Comparison of ENCODE assay signal across 9 mouse cellular contexts in the genomic region with DNA sequence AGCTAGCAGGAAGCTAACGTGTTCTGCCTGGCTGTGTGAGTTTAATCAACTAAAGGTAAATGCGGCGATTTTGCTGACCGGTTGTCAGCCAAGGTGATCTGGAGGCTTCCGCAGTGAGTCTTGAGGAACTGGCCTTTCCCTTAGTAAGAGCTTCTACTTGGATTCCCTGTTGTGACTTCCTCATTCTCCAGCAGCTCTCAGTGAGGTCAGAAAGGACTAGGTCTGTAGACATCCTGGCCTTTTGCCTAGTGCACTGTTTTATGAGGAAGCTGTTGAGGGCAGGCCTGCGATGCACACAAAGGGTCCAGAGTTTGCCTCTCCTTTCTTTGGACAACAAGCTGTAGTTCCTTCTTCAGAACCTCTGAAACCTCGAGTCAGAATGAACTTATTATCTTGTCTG. TPM values are rescaled to one million over a fixed set of nuclear protein-coding genes. Genes with fewer than 3 reads are reported as not detected.
DNase-seq lines count a peak whose midpoint lies in the region; ATAC-seq lines count a peak whose summit lies in the region.
"Had no signal": no experiment of that assay in that cellular context is flagged by ENCODE, and none has a peak within 500 bp of the region (broad histone marks: within the 10 kb centered on the region; RNA-seq: fewer than 3 reads in every experiment).

No protein-coding gene starts in this region.

- H3K27ac ChIP-seq in stomach, embryonic 16.5 days (ENCODE audit: low read length): peak overlapping the region; percentile 60

- DNase-seq in heart, adult 11 months: peak; percentile 97
- DNase-seq in heart, postnatal 25 days (ENCODE audit: low spot score): no peak
- peak; percentile 58 to 66 for DNase-seq in right cerebral cortex, postnatal 10 days (ENCODE audit: low spot score in 2 of 2)
- no peak for DNase-seq in right cerebral cortex, postnatal 14 days
- DNase-seq in kidney, postnatal 14 days: peak; percentile 34
- no peak for DNase-seq in spleen, adult 18-20 months

- H3K4me3 ChIP-seq in stomach, embryonic 16.5 days (replicated peaks; ENCODE audit: low read length): no peak overlapping the region
- H3K4me3 ChIP-seq: limb, embryonic 12.5 days had no signal

- H3K36me3 ChIP-seq in stomach, embryonic 16.5 days (ENCODE audit: control insufficient read depth, insufficient read depth, low read length): no peaks in the 10 kb centered on the region

- H3K4me2 ChIP-seq in stomach, embryonic 16.5 days (ENCODE audit: low read depth, low read length): no peak overlapping the region

- 67% methylated on average over 7 of the region's 7 CpGs for WGBS in stomach, embryonic 16.5 days

- ATAC-seq in stomach, embryonic 16.5 days (ENCODE audit: insufficient read depth, low FRiP score): no peak
- ATAC-seq in activated CD4-positive, CD25-positive, alpha-beta regulatory T cell, adult 4 months: no peak

- no peaks in the 10 kb centered on the region for H3K27me3 ChIP-seq in stomach, embryonic 16.5 days (ENCODE audit: control insufficient read depth, insufficient read depth, low read length)
- H3K27me3 ChIP-seq: limb, embryonic 12.5 days had no signal

- peaks cover 11% of the 10 kb centered on the region; the same call in 1 of the 2 replicates for H3K4me1 ChIP-seq in stomach, embryonic 16.5 days (ENCODE audit: control insufficient read depth, insufficient read depth, low read length)

- H3K9me3 ChIP-seq in stomach, embryonic 16.5 days (replicated peaks; ENCODE audit: control insufficient read depth, low read length): no peaks in the 10 kb centered on the region
- H3K9me3 ChIP-seq: limb, embryonic 12.5 days had no signal

- H3K9ac ChIP-seq in stomach, embryonic 16.5 days (ENCODE audit: low read length): peak overlapping the region; percentile 21; the same call in 1 of the 2 replicates
- H3K9ac ChIP-seq: limb, embryonic 12.5 days had no signal

- intact Hi-C loops in heart, postnatal 25 days (cut with DNase I): loop anchor here (10.0 kb wide), 2 partner anchors 326 to 634 kb away; partner anchors contain the start of gene 1810037I17Rik

RNA-seq across cellular contexts. Expression of gene Bcar3, which starts 3.2 kb away (rescaled TPM):
- 1 to 10 TPM; 6.4 to 7.2 TPM for total RNA-seq in heart, postnatal 25 days (2021)
- 11.1 and 13.7 TPM in 2 replicates for polyA plus RNA-seq in stomach, embryonic 16.5 days (2015; fragmentation: Nextera tagmentation; extraction: Ambion mirVana)
- under 1 TPM; 0.61 to 0.70 TPM for polyA plus RNA-seq in activated CD4-positive, CD25-positive, alpha-beta regulatory T cell, adult 4 months (2017; shearing (Covaris generic))

RNA-seq across cellular contexts. Expression of gene Dnttip2, which starts 16.5 kb away (rescaled TPM):
- total RNA-seq in heart, postnatal 25 days (2021): 10 to 100 TPM; 23.8 to 26.0 TPM
- polyA plus RNA-seq in stomach, embryonic 16.5 days (2015; fragmentation: Nextera tagmentation; extraction: Ambion mirVana): 57.6 and 61.7 TPM in 2 replicates
- polyA plus RNA-seq in activated CD4-positive, CD25-positive, alpha-beta regulatory T cell, adult 4 months (2017; shearing (Covaris generic)): 100 to 1,000 TPM in 1 of 2 experiments, 10 to 100 TPM in 1; 92.1 to 105 TPM

RNA-seq across cellular contexts. Expression of gene Gclm, which starts 45.3 kb away (rescaled TPM):
- 10 to 100 TPM; 47.0 to 51.4 TPM for total RNA-seq in heart, postnatal 25 days (2021)
- polyA plus RNA-seq in stomach, embryonic 16.5 days (2015; fragmentation: Nextera tagmentation; extraction: Ambion mirVana): 60.8 and 69.5 TPM in 2 replicates
- polyA plus RNA-seq in activated CD4-positive, CD25-positive, alpha-beta regulatory T cell, adult 4 months (2017; shearing (Covaris generic)): 1 to 10 TPM; 5.2 to 6.0 TPM

Comparison
In these comparisons a context has a peak if more than half of its experiments do, and no peak if none do; other contexts are left out.
1. DNase-seq: peak in heart, adult 11 months (single experiment), right cerebral cortex, postnatal 10 days (2 of 2) and kidney, postnatal 14 days (single experiment); none in heart, postnatal 25 days (single experiment), right cerebral cortex, postnatal 14 days (single experiment) and spleen, adult 18-20 months (0 of 2).